Mouse (Mus musculus) lung, embryonic 16.5 days (tissue): ENCODE data around the gene Dot1l. TPM values are rescaled to one million over a fixed set of nuclear protein-coding genes. Genes with fewer than 3 reads are reported as not detected.

Source experiments
- ATAC-seq: fragments of 200-750 bp; cut with Nextera tagmentation; 2 replicates; pipeline ENCODE4 v1.8.0; 2017; ENCODE audit warnings: low read depth, mild to moderate bottlenecking, moderate library complexity
- H3K27ac ChIP-seq: fragments of 300-500 bp; sonication (generic); 2 replicates; pipeline ENCODE4 v1.5.1; 2014; ENCODE audit warnings: mild to moderate bottlenecking, control low read depth, low read length
- H3K27me3 ChIP-seq: fragments of 300-500 bp; sonication (generic); 2 replicates; pipeline ENCODE4 v1.6.1; 2014; ENCODE audit warnings: low read depth, low read length, mixed read lengths; ENCODE audit not compliant: control insufficient read depth, insufficient read depth
- H3K36me3 ChIP-seq: fragments of 300-500 bp; sonication (generic); 2 replicates; pipeline ENCODE4 v1.6.1; 2014; ENCODE audit warnings: low read length; ENCODE audit not compliant: control insufficient read depth, insufficient read depth
- H3K4me1 ChIP-seq: fragments of 300-500 bp; sonication (generic); replicated peaks from 2 replicates; pipeline ENCODE4 v1.6.1; 2014; ENCODE audit warnings: low read length, mixed read lengths; ENCODE audit not compliant: control insufficient read depth, insufficient read depth
- H3K4me2 ChIP-seq: fragments of 300-500 bp; sonication (generic); 2 replicates; pipeline ENCODE4 v1.6.1; 2014; ENCODE audit warnings: low read depth, low read length, control low read depth
- H3K4me3 ChIP-seq: fragments of 300-500 bp; sonication (generic); 2 replicates; pipeline ENCODE4 v1.5.1; 2014; ENCODE audit warnings: mild to moderate bottlenecking, low read length, control low read depth
- H3K9ac ChIP-seq: fragments of 300-500 bp; sonication (generic); 2 replicates; pipeline ENCODE4 v1.6.1; 2014; ENCODE audit warnings: low read length, control low read depth
- H3K9me3 ChIP-seq: fragments of 300-500 bp; sonication (generic); 2 replicates; pipeline ENCODE4 v1.6.1; 2016; ENCODE audit warnings: low read length; ENCODE audit not compliant: control insufficient read depth
- WGBS: fragments of 180-500 bp; shearing (Covaris S2); extraction: QIAGEN DNeasy Blood & Tissue Kit; methylation state at CpG from one replicate; pipeline ENCODE4 v1.1.7; 2014; 5-methylcytosine and 5-hydroxymethylcytosine counted together
- polyA plus RNA-seq: library from polyadenylated mRNA; unstranded; fragments of >200 nt; fragmentation: Nextera tagmentation; extraction: Ambion mirVana; gene quantifications from 2 replicates; pipeline ENCODE4 v1.2.1, GENCODE M21; 2015

The Dot1l gene
- polyA plus RNA-seq, 1 experiment from 2014 or later: 15.4 TPM

GRCm38 (mm10) chr10:80793803-80794202 lies 38.8 kb downstream of the Dot1l start:
- Histone ChIP-seq H3K9ac (no peak overlapping the region), H3K4me1 (peaks cover 10% of the 10 kb centered on the region)
- 75% methylated on average over 4 of the region's 4 CpGs for WGBS

GRCm38 (mm10) chr10:80794750-80795149 lies 39.7 kb downstream of the Dot1l start:
- 80% methylated on average over 8 of the region's 8 CpGs for WGBS
- H3K27me3 ChIP-seq: no peaks in the 10 kb centered on the region
- no peak for ATAC-seq

More at GRCm38 (mm10) chr10:80793803-80794202, 38.8 kb downstream of the Dot1l start:
- ATAC-seq: no peak
- no peak overlapping the region for H3K4me2 ChIP-seq
- H3K36me3 ChIP-seq: peaks cover 53% of the 10 kb centered on the region
- H3K4me3 ChIP-seq: no peak overlapping the region
- no peak overlapping the region for H3K27ac ChIP-seq
- no peaks in the 10 kb centered on the region for H3K27me3 ChIP-seq
- no peaks in the 10 kb centered on the region for H3K9me3 ChIP-seq

GRCm38 (mm10) chr10:80796307-80796848 lies 41.4 kb downstream of the Dot1l start:
- peaks cover 16% of the 10 kb centered on the region for H3K4me1 ChIP-seq
- no peaks in the 10 kb centered on the region for H3K27me3 ChIP-seq
- H3K27ac ChIP-seq: no peak overlapping the region
- peaks cover 35% of the 10 kb centered on the region for H3K36me3 ChIP-seq
- WGBS: 77% methylated on average over 9 of the region's 9 CpGs
- ATAC-seq: no peak
- no peaks in the 10 kb centered on the region for H3K9me3 ChIP-seq
- H3K4me3 ChIP-seq: no peak overlapping the region
- H3K4me2 ChIP-seq: peak overlapping the region; percentile 71
- H3K9ac ChIP-seq: peak overlapping the region; percentile 97; the same call in 1 of the 2 replicates

More at GRCm38 (mm10) chr10:80794750-80795149, 39.7 kb downstream of the Dot1l start:
- H3K4me1 ChIP-seq: peaks cover 12% of the 10 kb centered on the region
- H3K4me3 ChIP-seq: no peak overlapping the region
- H3K36me3 ChIP-seq: peaks cover 47% of the 10 kb centered on the region
- H3K4me2 ChIP-seq: no peak overlapping the region
- H3K27ac ChIP-seq: no peak overlapping the region
- no peak overlapping the region for H3K9ac ChIP-seq
- no peaks in the 10 kb centered on the region for H3K9me3 ChIP-seq

GRCm38 (mm10) chr10:80797186-80798149 lies 42.5 kb downstream of the Dot1l start:
- H3K27ac ChIP-seq: peak overlapping the region; percentile 96
- H3K9ac ChIP-seq: peak overlapping the region; percentile 97
- H3K27me3 ChIP-seq: no peaks in the 10 kb centered on the region
- H3K4me2 ChIP-seq: peak overlapping the region; percentile 71
- ATAC-seq: peak; percentile 74
- peak overlapping the region; percentile 84 for H3K4me3 ChIP-seq
- WGBS: 2% methylated on average over 57 of the region's 59 CpGs
- peaks cover 16% of the 10 kb centered on the region for H3K4me1 ChIP-seq
- no peaks in the 10 kb centered on the region for H3K9me3 ChIP-seq
- H3K36me3 ChIP-seq: peaks cover 37% of the 10 kb centered on the region

GRCm38 (mm10) chr10:80798150-80799006 lies 43.4 kb downstream of the Dot1l start, which contains the start of the genes Sf3a2 and Plekhj1:
Gene Sf3a2 (plus strand): TSS chr10:80798198.
Gene Plekhj1 (minus strand): TSS chr10:80798626.
- Histone ChIP-seq H3K27me3 (no peaks in the 10 kb centered on the region), H3K9me3 (no peaks in the 10 kb centered on the region), H3K4me2 (peak within 1 kb of the TSS; percentile 80), H3K4me3 (peak within 1 kb of the TSS; percentile 84), H3K9ac (peak within 1 kb of the TSS; percentile 97), H3K36me3 (peaks cover 39% of the 10 kb centered on the region), H3K27ac (peak within 1 kb of the TSS; percentile 96), H3K4me1 (peaks cover 16% of the 10 kb centered on the region)
- peak; percentile 95 for ATAC-seq
- WGBS: under 1% methylated on average over 93 of the region's 104 CpGs

GRCm38 (mm10) chr10:80799070-80799566 lies 44.1 kb downstream of the Dot1l start:
- peak overlapping the region; percentile 84 for H3K4me3 ChIP-seq
- peaks cover 16% of the 10 kb centered on the region for H3K4me1 ChIP-seq
- H3K4me2 ChIP-seq: peak overlapping the region; percentile 80
- H3K9ac ChIP-seq: peak overlapping the region; percentile 97
- H3K9me3 ChIP-seq: no peaks in the 10 kb centered on the region
- H3K36me3 ChIP-seq: peaks cover 41% of the 10 kb centered on the region
- no peak for ATAC-seq
- 1% methylated on average over 18 of the region's 18 CpGs for WGBS
- no peaks in the 10 kb centered on the region for H3K27me3 ChIP-seq
- peak overlapping the region; percentile 96 for H3K27ac ChIP-seq

- peaks cover 39% of the 10 kb centered on the region for H3K36me3 ChIP-seq
- no peak for ATAC-seq
- peaks cover 16% of the 10 kb centered on the region for H3K4me1 ChIP-seq
- 81% methylated on average over 10 of the region's 10 CpGs for WGBS
- H3K27ac ChIP-seq: no peak overlapping the region
- no peak overlapping the region for H3K4me2 ChIP-seq
- H3K27me3 ChIP-seq: no peaks in the 10 kb centered on the region
- H3K4me3 ChIP-seq: no peak overlapping the region
- H3K9me3 ChIP-seq: no peaks in the 10 kb centered on the region
- H3K9ac ChIP-seq: no peak overlapping the region
Measured at GRCm38 (mm10) chr10:80802204-80802912, 47.4 kb downstream of the Dot1l start.

GRCm38 (mm10) chr10:80802996-80803395 lies 48.0 kb downstream of the Dot1l start:
- H3K9ac ChIP-seq: no peak overlapping the region

More at GRCm38 (mm10) chr10:80802996-80803395, 48.0 kb downstream of the Dot1l start:
- Histone ChIP-seq H3K27ac (no peak overlapping the region), H3K36me3 (peaks cover 39% of the 10 kb centered on the region), H3K4me1 (peaks cover 21% of the 10 kb centered on the region), H3K4me2 (no peak overlapping the region), H3K4me3 (no peak overlapping the region), H3K27me3 (peaks cover under 1% of the 10 kb centered on the region; the same call in 1 of the 2 replicates), H3K9me3 (no peaks in the 10 kb centered on the region)
- ATAC-seq: no peak
- 81% methylated on average over 3 of the region's 3 CpGs for WGBS
